Mouse (Mus musculus): Measurements from ENCODE around the gene Gm5089. TPM values are rescaled to one million over a fixed set of nuclear protein-coding genes. Genes with fewer than 3 reads are reported as not detected.

The Gm5089 gene
- total and polyA plus RNA-seq, 2 experiments from 2014 or later: not detected

DNA sequence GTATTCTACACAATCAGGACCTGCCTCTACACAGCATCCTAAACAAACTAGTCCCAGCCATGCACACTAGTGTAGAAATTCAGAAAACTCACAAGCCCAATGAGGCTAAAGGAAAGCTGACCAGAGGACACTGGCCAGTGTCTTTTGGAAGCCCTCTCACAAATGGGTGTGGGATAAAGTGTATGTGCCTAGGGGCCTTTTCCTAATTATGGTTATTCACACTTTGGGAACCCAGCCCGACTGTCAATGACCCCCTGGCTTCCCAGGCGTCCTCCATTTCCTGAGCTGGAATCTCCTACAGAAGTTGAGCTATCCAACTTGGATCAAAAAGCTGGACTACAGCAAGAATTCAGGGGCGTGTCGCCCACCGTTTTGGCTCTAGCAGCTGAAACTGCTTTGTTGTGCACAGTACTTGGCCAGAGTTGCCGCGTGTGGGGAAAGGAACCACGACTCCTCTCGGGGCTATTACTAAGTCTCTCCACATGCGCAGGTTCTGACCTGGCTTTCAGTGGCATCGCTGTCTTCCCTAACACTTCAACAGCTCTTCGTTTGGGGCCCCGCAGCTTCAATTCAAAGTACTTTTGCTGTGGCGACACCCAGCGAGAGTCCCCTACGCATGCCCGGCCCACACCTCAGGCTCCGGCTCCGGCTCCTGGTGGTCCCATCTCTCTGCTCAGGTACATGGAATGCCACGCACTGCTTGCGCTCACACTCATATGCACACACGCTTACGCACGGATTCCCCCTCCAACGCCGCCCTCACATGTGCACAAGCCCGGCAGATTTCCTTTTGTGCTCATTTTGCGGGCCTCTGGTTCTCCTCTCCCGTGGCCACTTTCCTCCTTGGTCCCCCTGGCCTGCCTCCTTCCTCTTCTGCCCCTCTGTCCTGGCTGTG is 1.1 kb downstream of the Gm5089 start:
- peaks cover 84% of the 10 kb centered on the region for H3K27me3 ChIP-seq (ENCODE audit: control insufficient read depth, insufficient read depth, low read length)
- H3K4me2 ChIP-seq (ENCODE audit: low read depth, low read length): peak overlapping the region; percentile 82
- no peak overlapping the region for H3K9ac ChIP-seq (replicated peaks; ENCODE audit: low read depth, low read length)
- no peak for ATAC-seq (ENCODE audit: insufficient read depth, low read depth)
- no peaks in the 10 kb centered on the region for H3K4me1 ChIP-seq (ENCODE audit: control insufficient read depth, insufficient read depth)
- 6% methylated on average over 29 of the region's 29 CpGs for WGBS
- peak overlapping the region; percentile 48 for H3K4me3 ChIP-seq (ENCODE audit: low read depth, low read length)
- no peak for TF ChIP-seq EP300 (IDR thresholded peaks at IDR 0.05; ENCODE audit: low read depth)
- no peak for TF ChIP-seq CTCF (IDR thresholded peaks at IDR 0.05; ENCODE audit: low read depth)
- H3K27ac ChIP-seq (ENCODE audit: low read depth): no peak overlapping the region
- H3K9me3 ChIP-seq (replicated peaks; ENCODE audit: control insufficient read depth, low read length): no peaks in the 10 kb centered on the region
- no peak for DNase-seq (ENCODE audit: low spot score)
- H3K36me3 ChIP-seq (replicated peaks; ENCODE audit: control insufficient read depth, insufficient read depth, low read length): no peaks in the 10 kb centered on the region

DNA sequence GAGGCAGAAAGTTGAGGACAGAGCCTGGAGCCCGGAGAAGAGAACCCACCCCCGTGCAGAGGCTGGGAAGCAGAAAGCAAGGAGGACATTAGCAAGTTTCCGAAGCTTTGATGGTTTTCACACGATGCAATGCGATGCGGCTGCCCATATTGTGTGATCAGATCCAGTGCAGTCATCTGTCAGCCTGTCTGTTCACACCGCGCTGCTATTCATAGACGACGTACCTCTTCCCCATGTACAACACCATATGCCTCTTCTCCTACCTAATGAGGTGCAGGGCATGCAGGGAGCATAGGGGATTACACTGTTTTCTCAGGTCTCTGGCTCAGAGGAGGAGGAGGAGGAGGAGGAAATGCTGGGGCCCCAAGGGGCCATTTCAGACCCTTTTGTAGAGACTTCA is 14.1 kb downstream of the Gm5089 start:
- Histone ChIP-seq H3K4me1 (ENCODE audit: control insufficient read depth, insufficient read depth) (no peaks in the 10 kb centered on the region), H3K9me3 (replicated peaks; ENCODE audit: control insufficient read depth, low read length) (no peaks in the 10 kb centered on the region), H3K27ac (ENCODE audit: low read depth) (no peak overlapping the region), H3K4me3 (ENCODE audit: low read depth, low read length) (no peak overlapping the region), H3K27me3 (ENCODE audit: control insufficient read depth, insufficient read depth, low read length) (peaks cover 2% of the 10 kb centered on the region; the same call in 1 of the 2 replicates), H3K9ac (replicated peaks; ENCODE audit: low read depth, low read length) (no peak overlapping the region), H3K36me3 (replicated peaks; ENCODE audit: control insufficient read depth, insufficient read depth, low read length) (no peaks in the 10 kb centered on the region), H3K4me2 (ENCODE audit: low read depth, low read length) (no peak overlapping the region)
- 33% methylated on average over 10 of the region's 10 CpGs for WGBS
- TF ChIP-seq EP300 (IDR thresholded peaks at IDR 0.05; ENCODE audit: low read depth) (no peak), CTCF (IDR thresholded peaks at IDR 0.05; ENCODE audit: low read depth) (no peak)
- no peak for ATAC-seq (ENCODE audit: insufficient read depth, low read depth)
- DNase-seq (ENCODE audit: low spot score): no peak

DNA sequence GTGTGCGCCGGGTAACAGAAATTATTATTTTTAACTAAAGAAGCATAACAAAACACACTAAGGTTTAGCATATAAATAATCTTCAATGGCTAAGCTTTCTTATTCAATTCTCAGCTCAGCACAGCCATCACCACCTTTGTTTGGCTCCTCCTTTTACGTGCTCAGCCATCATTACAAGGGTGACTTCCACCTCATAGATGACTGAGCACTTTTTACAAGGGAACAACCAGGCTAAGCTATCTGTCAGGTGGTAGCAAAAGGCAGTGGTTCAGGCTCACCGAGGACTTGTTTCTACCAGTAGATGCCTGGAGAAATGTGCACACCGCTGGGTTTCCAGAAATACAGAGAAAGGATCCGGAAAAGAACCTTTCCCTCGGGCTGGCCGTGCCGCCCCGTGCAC is 16.9 kb downstream of the Gm5089 start:
- no peak overlapping the region for H3K4me2 ChIP-seq (ENCODE audit: low read depth, low read length)
- no peak overlapping the region for H3K27ac ChIP-seq (ENCODE audit: low read depth)
- WGBS: 91% methylated on average over 10 of the region's 10 CpGs
- no peaks in the 10 kb centered on the region for H3K36me3 ChIP-seq (replicated peaks; ENCODE audit: control insufficient read depth, insufficient read depth, low read length)
- H3K9me3 ChIP-seq (replicated peaks; ENCODE audit: control insufficient read depth, low read length): no peaks in the 10 kb centered on the region
- H3K9ac ChIP-seq (replicated peaks; ENCODE audit: low read depth, low read length): no peak overlapping the region
- H3K4me3 ChIP-seq (ENCODE audit: low read depth, low read length): no peak overlapping the region
- TF ChIP-seq CTCF (IDR thresholded peaks at IDR 0.05; ENCODE audit: low read depth): no peak
- TF ChIP-seq EP300 (IDR thresholded peaks at IDR 0.05; ENCODE audit: low read depth): no peak
- no peaks in the 10 kb centered on the region for H3K4me1 ChIP-seq (ENCODE audit: control insufficient read depth, insufficient read depth)
- H3K27me3 ChIP-seq (ENCODE audit: control insufficient read depth, insufficient read depth, low read length): no peaks in the 10 kb centered on the region
- no peak for DNase-seq (ENCODE audit: low spot score)
- no peak for ATAC-seq (ENCODE audit: insufficient read depth, low read depth)

DNA sequence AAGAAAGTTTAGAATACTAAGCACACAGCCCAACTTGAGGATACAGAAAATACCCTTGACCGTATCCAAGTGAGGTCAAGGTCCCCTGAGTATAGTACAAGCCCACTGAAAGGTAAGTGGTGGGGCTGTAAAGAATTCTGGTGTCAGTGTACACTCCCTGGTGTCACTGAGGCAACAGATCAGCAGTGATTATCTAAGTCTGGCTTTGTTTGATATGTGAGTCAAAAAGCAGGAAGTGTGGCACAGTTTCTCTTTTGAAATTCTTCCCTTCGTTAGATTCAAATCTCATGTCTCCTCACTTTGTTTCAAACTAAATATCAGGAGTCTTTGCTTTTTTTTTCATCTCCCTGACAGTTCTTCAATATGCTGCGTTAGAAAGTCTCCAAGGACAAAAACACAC is 18.4 kb downstream of the Gm5089 start:
- 65% methylated on average over 3 of the region's 3 CpGs for WGBS
- no peak for DNase-seq (ENCODE audit: low spot score)
- H3K4me1 ChIP-seq (ENCODE audit: control insufficient read depth, insufficient read depth): no peaks in the 10 kb centered on the region

DNA sequence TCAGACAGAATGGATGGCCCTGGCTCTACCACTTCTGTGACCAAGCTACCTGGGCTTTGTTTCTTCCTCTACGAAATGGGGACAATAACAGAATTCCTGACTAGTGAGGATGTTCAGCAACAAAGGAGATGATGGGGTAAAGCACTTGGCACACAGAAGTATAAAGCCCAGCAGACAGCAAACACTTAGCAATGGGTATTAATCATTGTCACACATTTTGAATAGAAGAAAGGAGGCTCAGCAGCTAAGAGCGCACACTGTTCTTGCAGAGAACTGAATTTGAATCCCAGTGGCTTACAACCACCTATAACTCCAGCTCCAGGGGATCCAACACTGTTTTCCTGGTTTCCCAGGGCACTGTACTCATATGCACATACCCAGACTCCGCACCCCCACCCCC is 23.3 kb downstream of the Gm5089 start:
- H3K27ac ChIP-seq (ENCODE audit: low read depth): no peak overlapping the region
- no peak for ATAC-seq (ENCODE audit: insufficient read depth, low read depth)
- WGBS: 79% methylated on average over 3 of the region's 3 CpGs
- no peak for TF ChIP-seq EP300 (IDR thresholded peaks at IDR 0.05; ENCODE audit: low read depth)
- no peak for TF ChIP-seq CTCF (IDR thresholded peaks at IDR 0.05; ENCODE audit: low read depth)
- no peak overlapping the region for H3K4me2 ChIP-seq (ENCODE audit: low read depth, low read length)
- H3K27me3 ChIP-seq (ENCODE audit: control insufficient read depth, insufficient read depth, low read length): no peaks in the 10 kb centered on the region
- DNase-seq (ENCODE audit: low spot score): no peak
- H3K4me3 ChIP-seq (ENCODE audit: low read depth, low read length): no peak overlapping the region
- no peaks in the 10 kb centered on the region for H3K36me3 ChIP-seq (replicated peaks; ENCODE audit: control insufficient read depth, insufficient read depth, low read length)
- H3K9ac ChIP-seq (replicated peaks; ENCODE audit: low read depth, low read length): no peak overlapping the region
- H3K9me3 ChIP-seq (replicated peaks; ENCODE audit: control insufficient read depth, low read length): no peaks in the 10 kb centered on the region
- H3K4me1 ChIP-seq (ENCODE audit: control insufficient read depth, insufficient read depth): no peaks in the 10 kb centered on the region

More for the DNA sequence above, 18.4 kb downstream of the Gm5089 start:
- H3K27ac ChIP-seq (ENCODE audit: low read depth): no peak overlapping the region
- TF ChIP-seq EP300 (IDR thresholded peaks at IDR 0.05; ENCODE audit: low read depth) (no peak), CTCF (IDR thresholded peaks at IDR 0.05; ENCODE audit: low read depth) (no peak)
- no peak overlapping the region for H3K4me2 ChIP-seq (ENCODE audit: low read depth, low read length)
- H3K4me3 ChIP-seq (ENCODE audit: low read depth, low read length): no peak overlapping the region
- no peaks in the 10 kb centered on the region for H3K27me3 ChIP-seq (ENCODE audit: control insufficient read depth, insufficient read depth, low read length)
- ATAC-seq (ENCODE audit: insufficient read depth, low read depth): no peak
- no peaks in the 10 kb centered on the region for H3K36me3 ChIP-seq (replicated peaks; ENCODE audit: control insufficient read depth, insufficient read depth, low read length)
- no peaks in the 10 kb centered on the region for H3K9me3 ChIP-seq (replicated peaks; ENCODE audit: control insufficient read depth, low read length)
- H3K9ac ChIP-seq (replicated peaks; ENCODE audit: low read depth, low read length): no peak overlapping the region

DNA sequence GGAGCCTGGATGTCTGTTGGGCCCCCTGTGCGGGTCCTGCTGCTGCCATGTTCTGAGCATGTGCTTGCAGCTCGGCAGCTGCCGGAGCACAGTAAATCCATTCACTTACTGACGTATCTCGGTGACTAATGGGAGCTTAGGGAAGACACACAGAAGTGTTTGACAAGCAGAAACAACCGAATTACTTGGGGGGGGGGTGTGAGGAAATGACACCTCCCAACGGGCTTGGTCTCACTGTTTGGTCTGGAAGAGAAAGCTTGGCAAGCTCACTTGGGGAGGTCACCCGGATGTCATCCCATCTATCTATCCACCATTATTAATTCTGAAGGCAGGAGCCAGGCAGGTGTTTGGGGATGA is 23.7 kb downstream of the Gm5089 start:
- 77% methylated on average over 8 of the region's 8 CpGs for WGBS
- Histone ChIP-seq H3K27me3 (ENCODE audit: control insufficient read depth, insufficient read depth, low read length) (no peaks in the 10 kb centered on the region), H3K4me2 (ENCODE audit: low read depth, low read length) (no peak overlapping the region), H3K9me3 (replicated peaks; ENCODE audit: control insufficient read depth, low read length) (no peaks in the 10 kb centered on the region), H3K4me1 (ENCODE audit: control insufficient read depth, insufficient read depth) (no peaks in the 10 kb centered on the region), H3K27ac (ENCODE audit: low read depth) (no peak overlapping the region), H3K9ac (replicated peaks; ENCODE audit: low read depth, low read length) (no peak overlapping the region), H3K4me3 (ENCODE audit: low read depth, low read length) (no peak overlapping the region), H3K36me3 (replicated peaks; ENCODE audit: control insufficient read depth, insufficient read depth, low read length) (no peaks in the 10 kb centered on the region)
- no peak for TF ChIP-seq EP300 (IDR thresholded peaks at IDR 0.05; ENCODE audit: low read depth)
- TF ChIP-seq CTCF (IDR thresholded peaks at IDR 0.05; ENCODE audit: low read depth): no peak
- ATAC-seq (ENCODE audit: insufficient read depth, low read depth) (no peak), DNase-seq (ENCODE audit: low spot score) (no peak)

All from heart, postnatal 0 days (tissue).